Mouse (Mus musculus): ENCODE results near the gene Rhbdl2. TPM values are rescaled to one million over a fixed set of nuclear protein-coding genes. Genes with fewer than 3 reads are reported as not detected.

The Rhbdl2 gene
- 1 to 10 TPM in 1 of 2 experiments, not detected in 1; 1.5 TPM for total RNA-seq (2021)
- long read RNA-seq, experiment 1, partial matches to known transcripts, result 0 of 1 reads
- long read RNA-seq, experiment 1, other reads (novel, unspliced or antisense), result 0 of 1 reads
- long read RNA-seq, experiment 2, result 0 reads

GRCm38 (mm10) chr4:123787191-123787985 lies at the start of gene Rhbdl2:
Gene Rhbdl2, plus strand, starts transcription at chr4:123787874.
- peak; percentile 60 for DNase-seq

- DNase-seq, result no peak
These were observed 49.0 kb upstream of the Rhbdl2 start for GRCm38 (mm10) chr4:123738708-123739107.

GRCm38 (mm10) chr4:123742891-123743290 lies 44.8 kb upstream of the Rhbdl2 start:
- no peak for DNase-seq

- no peak for DNase-seq
These were observed 42.4 kb upstream of the Rhbdl2 start for GRCm38 (mm10) chr4:123745221-123745775.

- no peak for DNase-seq
These were observed 38.8 kb upstream of the Rhbdl2 start for GRCm38 (mm10) chr4:123748726-123749415.

- DNase-seq, result peak; percentile 62
These were observed 38.1 kb upstream of the Rhbdl2 start for GRCm38 (mm10) chr4:123749484-123750130.

- DNase-seq, result peak; percentile 99
These were observed 37.5 kb upstream of the Rhbdl2 start, which contains the start of gene Akirin1 for GRCm38 (mm10) chr4:123750152-123750651. Gene Akirin1, minus strand, starts transcription at chr4:123750345.

GRCm38 (mm10) chr4:123750707-123751312 lies 36.9 kb upstream of the Rhbdl2 start:
- DNase-seq, result no peak

GRCm38 (mm10) chr4:123758306-123758705 lies 29.4 kb upstream of the Rhbdl2 start:
- DNase-seq, result no peak

- DNase-seq, result no peak
These were observed 22.6 kb upstream of the Rhbdl2 start for GRCm38 (mm10) chr4:123765071-123765470.

GRCm38 (mm10) chr4:123767807-123768206 lies 19.9 kb upstream of the Rhbdl2 start:
- no peak for DNase-seq

GRCm38 (mm10) chr4:123768234-123768633 lies 19.4 kb upstream of the Rhbdl2 start:
- no peak for DNase-seq

GRCm38 (mm10) chr4:123792666-123793065 lies 5.0 kb downstream of the Rhbdl2 start:
- no peak for DNase-seq

GRCm38 (mm10) chr4:123793136-123793535 lies 5.5 kb downstream of the Rhbdl2 start:
- DNase-seq, result no peak

GRCm38 (mm10) chr4:123795057-123795456 lies 7.4 kb downstream of the Rhbdl2 start:
- no peak for DNase-seq

GRCm38 (mm10) chr4:123797403-123797802 lies 9.7 kb downstream of the Rhbdl2 start:
- DNase-seq, result no peak

GRCm38 (mm10) chr4:123797856-123798255 lies 10.2 kb downstream of the Rhbdl2 start:
- DNase-seq, result peak; percentile 11

GRCm38 (mm10) chr4:123803642-123804041 lies 16.0 kb downstream of the Rhbdl2 start:
- DNase-seq, result no peak

- DNase-seq, result no peak
These were observed 20.6 kb downstream of the Rhbdl2 start for GRCm38 (mm10) chr4:123808304-123808703.

GRCm38 (mm10) chr4:123810475-123811295 lies 23.0 kb downstream of the Rhbdl2 start:
- no peak for DNase-seq

- no peak for DNase-seq
These were observed 24.9 kb downstream of the Rhbdl2 start for GRCm38 (mm10) chr4:123812525-123812924.

All from gastrocnemius, postnatal 10 days (tissue).